24 mouse cellular contexts compared by ENCODE assay signal in genomic region chr2:118209712-118210111, GRCm38 (mm10). TPM values are rescaled to one million over a fixed set of nuclear protein-coding genes. Genes with fewer than 3 reads are reported as not detected.
DNase-seq lines count a peak whose midpoint lies in the region; ATAC-seq and TF ChIP-seq lines count a peak whose summit lies in the region.
"Had no signal": no experiment of that assay in that cellular context is flagged by ENCODE, and none has a peak within 500 bp of the region (broad histone marks: within the 10 kb centered on the region; RNA-seq: fewer than 3 reads in every experiment).

No protein-coding gene starts in this region.

- no peak overlapping the region for H3K9ac ChIP-seq in lung, embryonic 15.5 days
- no peak overlapping the region for H3K9ac ChIP-seq in forebrain, embryonic 11.5 days (ENCODE audit: low read length)
- H3K9ac ChIP-seq: forebrain, postnatal 0 days; hindbrain, embryonic 13.5 days had no signal

- no peaks in the 10 kb centered on the region for H3K9me3 ChIP-seq in lung, embryonic 15.5 days
- no peaks in the 10 kb centered on the region for H3K9me3 ChIP-seq in limb, embryonic 10.5 days (replicated peaks)
- H3K9me3 ChIP-seq in forebrain, embryonic 11.5 days (ENCODE audit: control insufficient read depth, low read length): no peaks in the 10 kb centered on the region
- H3K9me3 ChIP-seq: forebrain, embryonic 10.5 days; hindbrain, embryonic 10.5 days; hindbrain, embryonic 13.5 days had no signal

- no peaks in the 10 kb centered on the region for H3K36me3 ChIP-seq in lung, embryonic 15.5 days
- no peaks in the 10 kb centered on the region for H3K36me3 ChIP-seq in limb, embryonic 10.5 days
- no peaks in the 10 kb centered on the region for H3K36me3 ChIP-seq in forebrain, embryonic 11.5 days (ENCODE audit: control insufficient read depth, insufficient read depth, low read length)
- H3K36me3 ChIP-seq: forebrain, embryonic 10.5 days; hindbrain, embryonic 10.5 days; hindbrain, embryonic 13.5 days had no signal

- H3K4me1 ChIP-seq in lung, embryonic 15.5 days: peaks cover 7% of the 10 kb centered on the region
- no peaks in the 10 kb centered on the region; the same call in 1 of the 2 replicates for H3K4me1 ChIP-seq in lung, adult 2 months (ENCODE audit: control insufficient read depth, insufficient read depth, low read length)
- peaks cover 11% of the 10 kb centered on the region for H3K4me1 ChIP-seq in limb, embryonic 10.5 days
- H3K4me1 ChIP-seq in forebrain, embryonic 11.5 days (replicated peaks; ENCODE audit: control insufficient read depth, insufficient read depth, low read length): peaks cover 10% of the 10 kb centered on the region

- no peak for TF ChIP-seq POLR2A in lung, adult 2 months (IDR thresholded peaks at IDR 0.05; ENCODE audit: borderline replicate concordance, extremely low read depth, low read depth, low read length)

- WGBS in lung, embryonic 15.5 days: 45% methylated on average over 5 of the region's 5 CpGs
- 60% methylated on average over 5 of the region's 5 CpGs for WGBS in lung, adult 2 months
- 78% methylated on average over 5 of the region's 5 CpGs for WGBS in limb, embryonic 10.5 days
- WGBS in forebrain, embryonic 11.5 days: 87% methylated on average over 5 of the region's 5 CpGs

- no peak for TF ChIP-seq CTCF in lung, adult 2 months (IDR thresholded peaks at IDR 0.05; ENCODE audit: insufficient read depth, low read length)

- H3K27ac ChIP-seq in lung, embryonic 15.5 days: no peak overlapping the region
- H3K27ac ChIP-seq in limb, embryonic 10.5 days: no peak overlapping the region
- no peak overlapping the region for H3K27ac ChIP-seq in forebrain, embryonic 11.5 days (ENCODE audit: low read depth, low read length)
- H3K27ac ChIP-seq: forebrain, embryonic 10.5 days; gastrocnemius, adult 2 months; hindbrain, embryonic 10.5 days; hindbrain, embryonic 13.5 days had no signal

- H3K27me3 ChIP-seq in lung, embryonic 15.5 days: no peaks in the 10 kb centered on the region
- 0 out of 2 replicates have a peak, but pooled peaks cover 7% of the 10 kb centered on the region for H3K27me3 ChIP-seq in limb, embryonic 10.5 days (ENCODE audit: low read depth, poor library complexity, severe bottlenecking)
- no peaks in the 10 kb centered on the region for H3K27me3 ChIP-seq in forebrain, embryonic 11.5 days (ENCODE audit: control insufficient read depth, insufficient read depth, low read length)

- peak; percentile 57; the same call in 1 of the 2 replicates for ATAC-seq in lung, embryonic 15.5 days (ENCODE audit: borderline replicate concordance, extremely low read depth, low FRiP score, low TSS enrichment)
- ATAC-seq in forebrain, embryonic 11.5 days (replicated peaks; ENCODE audit: low FRiP score): no peak
- ATAC-seq: forebrain, embryonic 14.5 days; forebrain, postnatal 0 days; hindbrain, embryonic 16.5 days had no signal

- no peak overlapping the region for H3K4me3 ChIP-seq in lung, embryonic 15.5 days
- no peak overlapping the region for H3K4me3 ChIP-seq in lung, adult 2 months (replicated peaks; ENCODE audit: extremely low read depth, low read depth, low read length)
- H3K4me3 ChIP-seq in limb, embryonic 10.5 days: no peak overlapping the region
- H3K4me3 ChIP-seq in forebrain, embryonic 11.5 days (ENCODE audit: low read depth, low read length): no peak overlapping the region
- H3K4me3 ChIP-seq: forebrain, embryonic 10.5 days; gastrocnemius, adult 2 months; hindbrain, embryonic 10.5 days; hindbrain, embryonic 13.5 days had no signal

- no peak overlapping the region for H3K4me2 ChIP-seq in lung, embryonic 15.5 days
- H3K4me2 ChIP-seq in forebrain, embryonic 11.5 days (ENCODE audit: low read depth, low read length, severe bottlenecking): no peak overlapping the region
- H3K4me2 ChIP-seq: heart, embryonic 11.5 days; hindbrain, embryonic 13.5 days had no signal

- DNase-seq in heart, adult 11 months: peak; percentile 68
- no peak for DNase-seq in heart, postnatal 4 days
- DNase-seq in lung, adult 2 months: no peak
- DNase-seq in lung, postnatal 10 days: peak; percentile 20
- DNase-seq in limb, embryonic 10.5 days (ENCODE audit: low spot score): no peak
- DNase-seq in forebrain, embryonic 11.5 days (ENCODE audit: low spot score): no peak
- DNase-seq: adrenal gland, postnatal 10 days; adrenal gland, postnatal 36 days; cerebellum, adult 18-20 months; cerebellum, adult 9-10 months; cerebellum, postnatal 14 days; forebrain, postnatal 0 days; gastrocnemius, adult 2 months; gastrocnemius, postnatal 14 days; heart, adult 18-20 months had no signal

RNA-seq across cellular contexts. Expression of gene Fsip1, which starts 47.1 kb away (rescaled TPM):
- under 1 TPM in 1 of 2 experiments, not detected in 1; 0.23 TPM for total RNA-seq in heart, postnatal 4 days (2021)
- polyA plus RNA-seq in lung, embryonic 15.5 days (2015; fragmentation: Nextera tagmentation; extraction: Ambion mirVana): 0.89 and 1.3 TPM in 2 replicates
- polyA plus RNA-seq in lung, adult 2 months (2012; rRNA removed): 0.50 and 0.60 TPM in 2 replicates
- 0.88 and 1.2 TPM in 2 replicates for polyA plus RNA-seq in limb, embryonic 10.5 days (2016; fragmentation: Nextera tagmentation; extraction: Ambion mirVana)
- polyA plus RNA-seq in forebrain, embryonic 11.5 days (2014; fragmentation: Nextera tagmentation; extraction: Ambion mirVana): 3.2 and 4.2 TPM in 2 replicates
- total RNA-seq: gastrocnemius, adult 2 months; gastrocnemius, postnatal 14 days; gastrocnemius, postnatal 4 days; heart, adult 18-20 months; heart, postnatal 25 days had no signal

Comparison
In these comparisons a context has a peak if more than half of its experiments do, and no peak if none do; other contexts are left out.
1. DNase-seq: peak in heart, adult 11 months (single experiment) and lung, postnatal 10 days (single experiment); none in heart, postnatal 4 days (single experiment), lung, adult 2 months (single experiment), limb, embryonic 10.5 days (single experiment) and forebrain, embryonic 11.5 days (single experiment).